Mouse (Mus musculus): Measurements from ENCODE around the gene Gas2l3. TPM values are rescaled to one million over a fixed set of nuclear protein-coding genes. Genes with fewer than 3 reads are reported as not detected.

The Gas2l3 gene
- polyA plus RNA-seq, 1 experiment from 2014 or later: 18.6 TPM

DNA sequence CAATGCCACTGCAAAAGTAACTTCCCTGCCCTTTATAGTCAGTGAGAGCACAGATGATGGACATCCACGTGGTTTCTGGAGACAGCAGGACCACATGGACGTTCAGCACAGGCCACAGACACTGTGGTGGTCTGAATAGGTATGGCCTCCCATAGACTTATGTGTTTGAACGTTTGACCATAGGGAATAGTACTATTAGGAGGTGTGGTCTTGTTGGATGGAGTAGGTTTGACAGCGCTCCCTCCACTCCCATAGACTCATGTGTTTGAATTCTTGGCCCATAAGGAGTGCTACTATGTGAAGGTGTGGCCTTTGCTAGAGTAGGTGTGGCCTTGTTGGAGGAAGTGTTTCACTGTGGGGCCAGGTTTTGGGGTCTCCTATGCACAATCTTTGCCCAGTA is 66.0 kb downstream of the Gas2l3 start:
- no peak overlapping the region for H3K27ac ChIP-seq
- H3K4me1 ChIP-seq (replicated peaks): no peaks in the 10 kb centered on the region
- WGBS: 73% methylated on average over 4 of the region's 4 CpGs
- H3K9ac ChIP-seq: no peak overlapping the region
- no peaks in the 10 kb centered on the region for H3K9me3 ChIP-seq
- no peak overlapping the region for H3K4me2 ChIP-seq (replicated peaks)
- ATAC-seq: no peak
- H3K27me3 ChIP-seq (replicated peaks): no peaks in the 10 kb centered on the region
- no peak overlapping the region for H3K4me3 ChIP-seq (replicated peaks)
- H3K36me3 ChIP-seq: no peaks in the 10 kb centered on the region

DNA sequence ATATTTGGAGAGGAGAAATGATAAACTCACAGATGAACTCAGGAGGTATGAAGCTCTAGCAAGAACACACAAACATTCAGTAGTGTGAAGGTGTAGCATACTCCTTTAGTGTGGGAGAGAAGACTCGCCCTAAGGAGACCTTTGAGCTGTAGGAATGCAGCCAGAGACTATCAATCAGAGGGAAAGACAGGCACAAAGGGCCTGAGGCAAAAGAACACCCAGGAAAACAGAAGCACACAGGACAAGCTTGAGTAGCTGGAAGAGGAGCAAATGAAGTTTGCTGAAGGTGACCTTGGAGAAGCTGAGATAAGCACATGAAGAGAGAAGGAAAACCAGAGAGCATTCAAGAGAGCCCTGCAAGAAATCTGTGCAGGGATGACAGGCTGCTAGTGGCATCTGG is 73.7 kb downstream of the Gas2l3 start:
- H3K27ac ChIP-seq: no peak overlapping the region
- ATAC-seq: no peak
- 21% methylated on average over 1 of the region's 1 CpGs for WGBS
- H3K9me3 ChIP-seq: no peaks in the 10 kb centered on the region
- no peaks in the 10 kb centered on the region for H3K4me1 ChIP-seq (replicated peaks)
- H3K4me2 ChIP-seq (replicated peaks): no peak overlapping the region
- no peaks in the 10 kb centered on the region for H3K36me3 ChIP-seq
- H3K4me3 ChIP-seq (replicated peaks): no peak overlapping the region
- H3K27me3 ChIP-seq (replicated peaks): no peaks in the 10 kb centered on the region
- H3K9ac ChIP-seq: no peak overlapping the region

DNA sequence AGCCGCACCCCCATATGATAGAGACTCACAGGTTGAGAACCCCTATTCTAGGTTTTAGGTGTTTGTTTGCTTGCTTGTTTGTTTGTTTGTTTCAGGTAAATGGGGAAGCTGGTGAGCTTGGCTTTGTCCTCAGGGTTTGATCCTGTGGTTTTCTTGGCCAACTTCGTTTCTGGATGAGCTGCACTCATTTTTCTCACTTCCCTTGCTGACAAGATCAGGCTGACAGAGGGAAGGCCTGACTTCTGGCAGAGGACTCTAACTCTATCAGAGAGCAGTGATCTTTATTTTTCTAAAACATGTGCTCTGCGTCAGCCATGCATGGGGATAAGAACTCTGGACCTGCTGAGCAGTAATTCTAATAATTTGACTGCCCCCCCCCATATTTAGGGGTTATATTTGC is 84.8 kb downstream of the Gas2l3 start:
- Histone ChIP-seq H3K27ac (no peak overlapping the region), H3K4me1 (replicated peaks) (no peaks in the 10 kb centered on the region), H3K9ac (no peak overlapping the region), H3K27me3 (replicated peaks) (no peaks in the 10 kb centered on the region), H3K9me3 (no peaks in the 10 kb centered on the region), H3K4me2 (replicated peaks) (no peak overlapping the region), H3K36me3 (no peaks in the 10 kb centered on the region), H3K4me3 (replicated peaks) (no peak overlapping the region)
- no peak for ATAC-seq
- 73% methylated on average over 3 of the region's 3 CpGs for WGBS

Other genes with a start within 250 kb of the Gas2l3 start
- 0.47 and 0.48 TPM in 2 replicates for gene Ano4, start 99.2 kb downstream of the Gas2l3 start, polyA plus RNA-seq (2015; fragmentation: Nextera tagmentation; extraction: Ambion mirVana)
- 55.1 and 57.9 TPM in 2 replicates for gene Nr1h4, start 89.6 kb upstream of the Gas2l3 start, polyA plus RNA-seq (2015; fragmentation: Nextera tagmentation; extraction: Ambion mirVana)
- 0.08 and 0.09 TPM in 2 replicates for gene Slc17a8, start 177.3 kb upstream of the Gas2l3 start, polyA plus RNA-seq (2015; fragmentation: Nextera tagmentation; extraction: Ambion mirVana)
- gene Scyl2, start 242.3 kb upstream of the Gas2l3 start, polyA plus RNA-seq (2015; fragmentation: Nextera tagmentation; extraction: Ambion mirVana): 6.9 and 7.5 TPM in 2 replicates